Mouse (Mus musculus): Measurements from ENCODE around the gene Yrdc. TPM values are rescaled to one million over a fixed set of nuclear protein-coding genes. Genes with fewer than 3 reads are reported as not detected.

Gene Yrdc
- polyA plus RNA-seq, 1 experiment from 2014 or later = 42.6 TPM

- H3K4me1 ChIP-seq (ENCODE audit: control insufficient read depth, insufficient read depth, low read depth, low read length) = peaks cover 5% of the 10 kb centered on the region; the same call in 1 of the 2 replicates
- H3K27ac ChIP-seq (ENCODE audit: low read depth, low read length) = no peak overlapping the region
- H3K36me3 ChIP-seq (ENCODE audit: control insufficient read depth, insufficient read depth, low read length) = peaks cover 22% of the 10 kb centered on the region
- WGBS = 49% methylated on average over 11 of the region's 11 CpGs
- H3K4me2 ChIP-seq (ENCODE audit: low read length) = no peak overlapping the region
- H3K9ac ChIP-seq (ENCODE audit: low read depth, low read length) = no peak overlapping the region
- H3K27me3 ChIP-seq (replicated peaks; ENCODE audit: control insufficient read depth, insufficient read depth, low read length) = no peaks in the 10 kb centered on the region
- no peak overlapping the region for H3K4me3 ChIP-seq (ENCODE audit: low read length)
- ATAC-seq = peak; percentile 26; the same call in 1 of the 2 replicates
- H3K9me3 ChIP-seq (ENCODE audit: control insufficient read depth, low read length) = no peaks in the 10 kb centered on the region
Observed at GRCm38 (mm10) chr4:124843493-124843892, 7.0 kb upstream of the Yrdc start.

DNA sequence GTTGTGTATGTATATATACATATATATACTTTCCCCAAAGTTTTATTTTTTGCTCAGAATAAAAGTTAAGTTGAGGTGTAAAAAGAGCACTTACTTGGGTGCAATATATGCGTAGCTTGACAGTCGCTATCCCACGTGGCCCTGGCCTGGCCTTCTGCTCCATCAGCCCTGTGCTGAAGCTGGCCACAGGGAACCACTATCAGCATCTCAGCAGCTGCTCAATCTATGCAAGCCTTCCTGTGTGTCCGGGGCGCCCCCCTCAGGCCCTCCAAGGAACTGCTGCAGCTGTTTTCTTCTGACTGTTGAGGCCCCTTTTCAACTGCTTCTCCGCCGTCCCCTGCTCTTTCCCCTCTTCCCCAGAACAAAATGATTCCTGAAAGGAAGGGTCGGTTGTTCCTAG is 2.9 kb upstream of the Yrdc start:
- H3K9ac ChIP-seq (ENCODE audit: low read depth, low read length) = no peak overlapping the region
- 7% methylated on average over 8 of the region's 8 CpGs for WGBS
- H3K4me3 ChIP-seq (ENCODE audit: low read length) = no peak overlapping the region
- H3K4me1 ChIP-seq (ENCODE audit: control insufficient read depth, insufficient read depth, low read depth, low read length) = peaks cover 24% of the 10 kb centered on the region
- peaks cover 3% of the 10 kb centered on the region; the same call in 1 of the 2 replicates for H3K36me3 ChIP-seq (ENCODE audit: control insufficient read depth, insufficient read depth, low read length)
- H3K4me2 ChIP-seq (ENCODE audit: low read length) = no peak overlapping the region
- no peak overlapping the region for H3K27ac ChIP-seq (ENCODE audit: low read depth, low read length)
- no peaks in the 10 kb centered on the region for H3K9me3 ChIP-seq (ENCODE audit: control insufficient read depth, low read length)
- no peaks in the 10 kb centered on the region for H3K27me3 ChIP-seq (replicated peaks; ENCODE audit: control insufficient read depth, insufficient read depth, low read length)
- no peak for ATAC-seq

- Histone ChIP-seq H3K4me2 (ENCODE audit: low read length) (peak overlapping the region; percentile 83), H3K4me3 (ENCODE audit: low read length) (peak overlapping the region; percentile 93), H3K27ac (ENCODE audit: low read depth, low read length) (peak overlapping the region; percentile 97), H3K9ac (ENCODE audit: low read depth, low read length) (peak overlapping the region; percentile 92), H3K27me3 (replicated peaks; ENCODE audit: control insufficient read depth, insufficient read depth, low read length) (no peaks in the 10 kb centered on the region), H3K4me1 (ENCODE audit: control insufficient read depth, insufficient read depth, low read depth, low read length) (peaks cover 26% of the 10 kb centered on the region), H3K36me3 (ENCODE audit: control insufficient read depth, insufficient read depth, low read length) (peaks cover 9% of the 10 kb centered on the region; the same call in 1 of the 2 replicates), H3K9me3 (ENCODE audit: control insufficient read depth, low read length) (no peaks in the 10 kb centered on the region)
- ATAC-seq = peak; percentile 48
- 2% methylated on average over 24 of the region's 24 CpGs for WGBS
Observed at GRCm38 (mm10) chr4:124849631-124850260, 733 bp upstream of the Yrdc start.

DNA sequence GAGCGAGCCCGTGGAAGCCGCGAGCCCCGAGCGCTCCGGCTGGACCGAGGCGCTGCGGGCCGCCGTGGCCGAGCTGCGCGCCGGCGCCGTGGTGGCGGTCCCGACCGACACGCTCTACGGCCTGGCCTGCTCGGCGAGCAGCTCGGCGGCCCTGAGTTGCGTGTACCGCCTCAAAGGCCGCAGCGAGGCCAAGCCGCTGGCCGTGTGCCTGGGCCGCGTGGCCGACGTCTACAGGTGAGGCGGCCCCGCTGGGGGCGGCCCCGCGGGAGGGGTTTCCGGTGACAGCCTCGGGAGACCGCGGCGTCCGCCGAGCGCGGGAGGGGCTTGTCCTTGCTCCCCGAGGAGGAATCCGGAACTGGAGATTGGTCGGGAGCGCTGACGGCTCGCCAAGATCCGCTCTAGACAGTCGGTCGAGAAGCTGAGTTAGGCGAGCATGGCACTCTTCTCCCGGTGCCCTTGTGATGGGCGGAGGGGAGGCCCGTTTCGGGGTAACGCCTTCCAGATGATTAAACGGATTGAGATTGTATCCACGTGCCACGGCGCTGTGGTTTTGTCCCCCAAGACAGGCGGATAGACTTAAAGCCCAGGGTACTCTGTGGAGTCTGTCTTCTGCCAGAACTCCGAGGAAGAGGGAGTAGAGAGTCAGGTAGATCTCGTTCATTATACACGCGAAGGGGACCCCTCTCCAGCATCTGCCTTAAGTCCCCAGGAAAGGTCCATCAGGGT is 617 bp downstream of the Yrdc start, which contains the start of gene 1110065P20Rik:
Gene 1110065P20Rik, minus strand, starts transcription at position 264 of the 726 bp plus-strand sequence.
- Histone ChIP-seq H3K27ac (ENCODE audit: low read depth, low read length) (peak within 1 kb of the TSS; percentile 97), H3K4me2 (ENCODE audit: low read length) (peak within 1 kb of the TSS; percentile 91), H3K9me3 (ENCODE audit: control insufficient read depth, low read length) (no peaks in the 10 kb centered on the region), H3K4me3 (ENCODE audit: low read length) (peak within 1 kb of the TSS; percentile 93), H3K27me3 (replicated peaks; ENCODE audit: control insufficient read depth, insufficient read depth, low read length) (no peaks in the 10 kb centered on the region), H3K4me1 (ENCODE audit: control insufficient read depth, insufficient read depth, low read depth, low read length) (peaks cover 26% of the 10 kb centered on the region), H3K9ac (ENCODE audit: low read depth, low read length) (peak within 1 kb of the TSS; percentile 92), H3K36me3 (ENCODE audit: control insufficient read depth, insufficient read depth, low read length) (peaks cover 10% of the 10 kb centered on the region)
- peak; percentile 53 for ATAC-seq
- WGBS = under 1% methylated on average over 72 of the region's 75 CpGs

DNA sequence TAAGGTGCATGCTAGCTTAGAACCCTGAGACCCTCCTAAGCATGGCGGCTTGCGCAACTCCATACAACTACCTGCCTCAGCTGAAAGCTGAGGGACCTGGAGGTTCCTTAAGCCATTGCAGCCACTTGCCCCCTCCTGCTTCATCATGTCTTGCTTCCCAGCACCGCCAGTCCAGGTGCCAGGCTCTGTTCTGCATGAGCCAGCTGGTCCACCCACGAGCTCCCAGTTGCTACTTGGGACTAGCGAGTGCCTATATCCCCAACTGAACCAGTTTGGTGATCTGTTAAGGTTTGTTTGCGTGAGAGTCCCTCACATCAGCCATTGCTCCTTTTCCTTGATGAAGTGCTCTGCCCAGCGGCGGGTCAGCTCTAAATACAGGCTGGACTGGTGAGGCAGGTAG is 5.8 kb downstream of the Yrdc start:
- no peak for ATAC-seq
- 92% methylated on average over 8 of the region's 8 CpGs for WGBS
- peaks cover 29% of the 10 kb centered on the region for H3K36me3 ChIP-seq (ENCODE audit: control insufficient read depth, insufficient read depth, low read length)

DNA sequence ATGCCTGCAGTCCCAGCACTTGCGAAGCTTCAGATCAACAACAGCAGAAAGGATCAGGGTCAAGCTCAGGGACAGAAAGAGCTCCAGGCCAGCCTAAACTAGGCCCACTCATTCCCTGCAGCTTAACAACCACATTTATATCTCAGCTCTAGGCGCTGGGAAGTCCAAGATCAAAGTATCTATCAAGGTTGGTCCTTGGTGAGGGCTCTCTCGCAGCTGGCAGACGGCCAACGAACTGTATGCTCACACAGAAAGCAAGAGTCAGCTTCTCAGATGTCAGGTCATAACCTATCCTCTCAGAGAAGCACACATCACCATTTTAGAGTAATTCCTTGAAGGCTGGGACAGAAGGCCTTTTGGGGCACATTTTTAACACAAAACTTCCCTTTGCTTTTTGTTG is 7.9 kb downstream of the Yrdc start:
- Histone ChIP-seq H3K9me3 (ENCODE audit: control insufficient read depth, low read length) (no peaks in the 10 kb centered on the region), H3K27me3 (replicated peaks; ENCODE audit: control insufficient read depth, insufficient read depth, low read length) (no peaks in the 10 kb centered on the region), H3K9ac (ENCODE audit: low read depth, low read length) (no peak overlapping the region), H3K36me3 (ENCODE audit: control insufficient read depth, insufficient read depth, low read length) (peaks cover 29% of the 10 kb centered on the region), H3K4me1 (ENCODE audit: control insufficient read depth, insufficient read depth, low read depth, low read length) (peaks cover 18% of the 10 kb centered on the region), H3K4me2 (ENCODE audit: low read length) (no peak overlapping the region), H3K4me3 (ENCODE audit: low read length) (no peak overlapping the region), H3K27ac (ENCODE audit: low read depth, low read length) (no peak overlapping the region)
- ATAC-seq = no peak
- 77% methylated on average over 5 of the region's 5 CpGs for WGBS

More for the DNA sequence above, 5.8 kb downstream of the Yrdc start:
- Histone ChIP-seq H3K4me3 (ENCODE audit: low read length) (no peak overlapping the region), H3K9me3 (ENCODE audit: control insufficient read depth, low read length) (no peaks in the 10 kb centered on the region), H3K4me2 (ENCODE audit: low read length) (no peak overlapping the region), H3K27me3 (replicated peaks; ENCODE audit: control insufficient read depth, insufficient read depth, low read length) (no peaks in the 10 kb centered on the region), H3K27ac (ENCODE audit: low read depth, low read length) (no peak overlapping the region), H3K9ac (ENCODE audit: low read depth, low read length) (no peak overlapping the region), H3K4me1 (ENCODE audit: control insufficient read depth, insufficient read depth, low read depth, low read length) (peaks cover 26% of the 10 kb centered on the region)

GRCm38 (mm10) chr4:124860446-124860845 is 10.0 kb downstream of the Yrdc start:
- H3K4me1 ChIP-seq (ENCODE audit: control insufficient read depth, insufficient read depth, low read depth, low read length) = peaks cover 18% of the 10 kb centered on the region
- peak overlapping the region; percentile 87 for H3K4me2 ChIP-seq (ENCODE audit: low read length)
- H3K36me3 ChIP-seq (ENCODE audit: control insufficient read depth, insufficient read depth, low read length) = peaks cover 21% of the 10 kb centered on the region
- no peak overlapping the region for H3K9ac ChIP-seq (ENCODE audit: low read depth, low read length)
- H3K9me3 ChIP-seq (ENCODE audit: control insufficient read depth, low read length) = no peaks in the 10 kb centered on the region
- H3K27ac ChIP-seq (ENCODE audit: low read depth, low read length) = no peak overlapping the region
- no peak overlapping the region for H3K4me3 ChIP-seq (ENCODE audit: low read length)
- 20% methylated on average over 7 of the region's 7 CpGs for WGBS
- H3K27me3 ChIP-seq (replicated peaks; ENCODE audit: control insufficient read depth, insufficient read depth, low read length) = no peaks in the 10 kb centered on the region
- ATAC-seq = no peak

DNA sequence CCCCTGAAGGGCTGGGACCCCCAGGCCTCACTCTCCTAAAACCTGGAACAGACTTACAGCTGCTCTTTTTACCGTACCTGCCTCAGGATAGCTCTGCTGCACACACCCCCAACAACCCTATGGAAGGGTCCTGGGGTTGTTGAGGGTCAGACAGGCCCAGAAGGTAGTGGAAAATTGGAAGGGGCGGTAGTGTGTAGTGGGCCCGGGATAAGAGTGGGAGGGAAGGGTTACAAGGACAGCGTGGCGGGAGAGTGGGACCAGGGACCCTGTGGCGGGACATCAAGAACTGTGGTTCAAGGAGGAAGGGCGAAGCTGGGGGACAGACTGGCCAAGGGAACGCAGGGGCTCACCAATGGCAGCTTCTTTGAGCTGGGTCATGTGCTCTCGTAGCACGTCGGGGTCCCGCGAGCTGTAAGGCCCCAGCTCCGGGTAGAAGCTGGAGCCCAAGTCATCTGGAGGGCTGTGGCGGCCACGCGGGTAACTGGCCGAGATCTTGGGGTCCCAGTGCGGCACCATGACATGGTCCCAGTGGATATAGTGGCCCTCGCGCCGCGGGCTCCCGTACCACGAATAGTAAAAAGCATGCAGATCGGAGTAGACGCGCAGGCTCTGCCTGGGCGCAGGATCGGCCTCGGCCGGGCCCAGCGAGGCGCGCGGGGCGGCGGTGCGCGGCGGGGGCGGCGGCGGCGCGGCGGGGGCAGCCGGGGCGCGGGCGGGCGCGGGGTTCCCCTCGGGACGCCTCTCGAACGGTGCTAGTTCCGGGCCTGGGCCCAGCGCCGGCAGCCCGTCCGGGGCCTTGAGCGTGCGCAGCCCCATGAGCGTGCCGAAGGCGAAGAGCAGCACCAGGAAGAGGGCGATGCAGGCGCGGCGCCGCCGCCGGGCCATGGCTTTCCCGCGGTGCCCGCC is 11.1 kb downstream of the Yrdc start, which contains the start of gene Maneal:
Gene Maneal, minus strand, starts transcription at position 889 of the 906 bp plus-strand sequence.
- 1% methylated on average over 56 of the region's 77 CpGs for WGBS
- H3K9me3 ChIP-seq (ENCODE audit: control insufficient read depth, low read length) = no peaks in the 10 kb centered on the region
- H3K4me2 ChIP-seq (ENCODE audit: low read length) = peak within 1 kb of the TSS; percentile 87
- H3K27me3 ChIP-seq (replicated peaks; ENCODE audit: control insufficient read depth, insufficient read depth, low read length) = no peaks in the 10 kb centered on the region
- peak within 1 kb of the TSS; percentile 78 for H3K4me3 ChIP-seq (ENCODE audit: low read length)
- peaks cover 14% of the 10 kb centered on the region for H3K36me3 ChIP-seq (ENCODE audit: control insufficient read depth, insufficient read depth, low read length)
- H3K9ac ChIP-seq (ENCODE audit: low read depth, low read length) = peak within 1 kb of the TSS; percentile 93
- peak; percentile 70 for ATAC-seq
- H3K4me1 ChIP-seq (ENCODE audit: control insufficient read depth, insufficient read depth, low read depth, low read length) = peaks cover 18% of the 10 kb centered on the region
- H3K27ac ChIP-seq (ENCODE audit: low read depth, low read length) = peak within 1 kb of the TSS; percentile 81
